Mouse (Mus musculus) Muller cell, postnatal 12 days (primary cell): ENCODE results near the gene Mea1.

Experiments
- DNase-seq: peaks from one replicate; pipeline ENCODE4 v3.0.0-alpha.2; 2015; ENCODE audit errors: inconsistent ontology term

Gene Mea1

DNA sequence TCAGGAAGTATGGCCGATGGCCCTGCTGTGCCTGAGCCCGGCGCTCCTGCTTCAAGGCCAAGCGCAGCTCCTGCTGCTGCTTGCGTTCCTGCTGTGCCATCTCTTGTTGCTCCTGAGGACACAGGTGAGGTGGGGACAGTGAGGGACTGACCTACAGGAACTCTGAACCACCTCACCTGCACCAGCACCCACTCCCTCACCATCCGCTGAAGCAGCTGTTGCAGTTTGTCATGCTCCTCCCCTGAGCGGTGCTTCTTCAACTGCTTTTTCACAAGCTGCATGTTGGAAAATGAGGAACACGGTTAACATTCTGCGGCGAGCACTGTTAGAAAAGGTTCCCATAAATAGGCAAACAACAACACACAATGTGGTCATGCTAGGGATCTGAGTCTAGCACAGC is 8.7 kb upstream of the Mea1 start:
- no peak for DNase-seq

DNA sequence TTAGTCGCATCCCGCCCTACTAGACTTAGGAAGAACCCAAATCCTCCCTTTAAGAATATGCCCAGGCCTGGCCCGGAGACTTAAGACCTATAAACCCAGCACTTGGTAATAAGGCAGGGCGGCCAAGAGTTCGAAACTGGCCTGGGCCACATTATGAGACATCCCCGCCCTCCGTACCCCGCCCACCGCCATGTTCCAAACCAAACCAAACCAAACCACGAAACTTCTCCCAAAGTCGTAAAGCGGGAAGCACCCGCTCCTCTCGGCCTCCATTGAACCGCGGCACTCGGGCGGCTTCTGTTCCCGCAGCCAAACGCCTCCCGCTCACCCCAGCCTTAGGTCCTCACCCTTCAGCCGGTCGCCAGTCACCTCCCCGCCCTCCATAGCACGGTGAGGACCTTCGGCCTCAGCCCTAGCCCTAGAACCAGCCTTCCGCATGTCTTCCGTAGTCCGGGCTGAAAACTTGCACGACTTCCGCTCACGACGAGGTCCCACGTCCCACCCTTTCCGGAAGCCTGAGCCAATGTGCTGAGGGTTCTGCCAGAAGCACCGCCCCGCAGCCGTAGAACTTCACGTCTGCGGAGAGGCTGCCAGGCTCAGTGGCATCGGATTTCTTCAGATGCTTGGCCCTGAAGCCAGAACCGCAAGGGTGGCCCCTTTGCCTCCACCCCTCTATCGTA is 4.6 kb upstream of the Mea1 start, which contains the start of gene Rrp36:
Gene Rrp36, minus strand, starts transcription at position 503 of the 680 bp plus-strand sequence.
- peak; percentile 93 for DNase-seq

DNA sequence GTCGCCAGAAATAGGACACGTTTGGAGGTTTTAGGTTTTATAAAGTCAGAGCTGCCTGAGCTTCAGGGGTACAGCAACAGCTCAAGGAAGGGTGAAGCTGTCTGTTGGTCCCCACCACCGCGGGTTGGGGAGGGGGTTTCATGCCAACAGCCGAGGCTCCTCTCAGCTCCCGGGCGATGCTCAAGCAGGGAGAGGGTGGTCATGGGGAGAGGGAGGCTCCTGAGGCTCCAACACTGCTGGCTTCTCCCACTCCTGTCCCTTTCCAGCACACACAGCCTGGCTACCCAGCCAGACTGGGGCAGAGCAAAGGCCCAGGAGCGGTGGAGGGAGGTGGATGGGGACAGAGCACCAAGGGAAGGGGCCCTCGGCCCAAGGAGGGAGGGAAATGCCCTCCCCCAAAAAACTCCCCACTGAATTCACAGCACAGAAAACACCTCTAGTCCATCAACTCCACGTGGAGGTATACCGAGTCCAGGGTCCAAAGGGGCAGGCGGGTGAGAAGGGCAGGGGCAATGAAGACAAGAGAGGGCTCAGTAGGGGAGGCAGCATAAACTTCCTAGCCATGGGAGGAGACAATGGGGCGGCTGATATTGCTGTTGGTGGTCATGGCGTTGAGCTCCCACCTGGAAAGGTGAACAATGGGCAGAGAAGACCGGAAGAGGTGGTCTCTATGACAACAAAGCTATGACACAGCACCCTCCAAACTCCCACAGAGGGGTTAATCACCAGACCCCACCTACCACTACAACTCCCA is 3.9 kb upstream of the Mea1 start:
- DNase-seq = no peak

DNA sequence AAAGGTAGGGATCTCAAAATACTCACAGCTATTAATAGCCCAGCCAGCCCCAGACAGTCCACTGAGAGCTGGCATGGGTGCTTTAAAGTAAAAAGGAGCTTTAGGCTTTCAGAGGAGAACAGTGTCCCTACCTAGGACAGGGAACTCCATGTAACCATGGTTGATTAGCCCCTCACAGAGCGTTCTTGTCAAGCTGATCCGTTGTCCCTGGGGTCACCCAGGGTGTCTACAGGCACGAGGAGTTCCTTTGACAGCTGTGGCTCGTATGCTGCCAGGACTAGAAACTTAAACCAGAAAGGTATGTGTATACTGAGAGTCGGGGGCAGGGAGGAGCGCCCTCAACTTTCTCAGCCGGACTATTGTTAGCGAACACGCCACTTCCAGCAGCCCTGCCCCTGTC is 318 bp downstream of the Mea1 start:
- no peak for DNase-seq

DNA sequence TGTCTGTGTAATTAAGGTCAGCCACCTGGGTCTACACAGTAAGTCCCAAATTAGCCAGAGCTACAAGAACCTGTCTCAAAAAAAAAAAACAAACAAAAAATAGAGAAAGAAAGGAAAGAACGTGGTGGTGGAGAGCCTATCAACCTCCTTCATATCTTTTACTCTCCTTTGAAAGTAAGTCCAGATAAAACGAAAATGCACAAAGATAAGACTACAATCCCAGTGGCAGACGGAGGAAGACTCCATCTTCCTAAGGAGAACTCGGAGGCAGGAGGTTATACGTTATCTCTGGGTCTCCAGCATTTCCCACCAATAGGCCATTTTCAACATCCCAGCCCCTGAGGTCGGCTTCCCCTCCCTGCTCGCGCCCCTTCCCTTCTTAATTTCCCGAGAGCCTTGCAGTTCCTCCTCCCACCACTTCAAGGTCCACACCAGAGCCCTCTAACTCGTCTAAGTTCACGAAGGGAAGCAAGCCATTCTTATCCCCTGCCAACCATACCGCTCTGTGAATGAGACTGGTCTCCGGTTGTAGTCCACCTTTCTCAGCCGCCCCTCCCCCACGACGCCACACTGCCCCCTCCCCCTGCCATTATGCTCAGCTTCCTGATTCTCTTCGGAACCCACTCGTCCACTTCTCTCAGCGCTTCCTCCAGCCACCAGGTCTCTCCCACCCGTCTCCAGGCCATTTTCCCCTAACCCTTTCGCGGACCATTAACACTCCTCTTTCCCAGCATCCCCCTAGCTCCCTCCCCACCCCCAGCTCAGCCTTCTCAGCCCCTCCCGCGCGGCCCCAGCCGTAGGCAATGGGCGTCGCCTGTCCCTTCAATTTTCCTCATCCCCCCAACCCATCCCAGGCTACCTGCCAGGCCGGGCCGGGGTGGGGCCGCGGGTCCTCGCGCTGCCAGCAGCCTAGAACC is 1.5 kb downstream of the Mea1 start:
- DNase-seq = peak; percentile 64

DNA sequence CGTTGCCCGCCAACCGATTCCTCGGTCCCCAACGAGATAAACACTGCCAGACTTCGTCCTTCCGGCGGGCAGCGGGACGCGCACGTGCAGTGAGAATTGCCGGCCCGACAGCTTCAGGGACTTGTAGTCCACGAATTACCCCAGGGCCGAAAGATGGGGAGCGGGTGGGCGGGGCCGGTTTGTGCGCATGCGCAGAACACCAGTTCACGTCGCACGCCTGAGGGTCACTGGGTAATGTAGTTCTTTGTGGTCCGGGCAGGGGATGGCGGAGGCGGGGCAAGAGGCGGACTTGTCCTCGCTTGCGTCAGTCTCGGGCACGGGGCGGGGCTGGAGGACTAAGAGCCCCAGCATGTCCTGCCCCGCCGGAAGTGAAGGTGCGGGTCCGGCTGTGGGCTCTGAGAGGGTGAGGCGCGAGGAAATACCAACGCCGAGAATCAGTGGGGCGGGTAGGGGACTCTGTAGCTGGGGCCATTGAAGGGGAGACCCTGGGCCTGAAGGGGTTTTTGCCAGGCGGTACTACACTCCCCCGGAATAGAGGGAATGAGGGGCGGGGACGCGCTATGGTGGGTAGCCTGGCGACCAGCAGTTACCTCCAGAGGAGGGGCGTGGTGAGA is 2.3 kb downstream of the Mea1 start, which contains the start of gene Klhdc3:
Gene Klhdc3, minus strand, starts transcription at position 155 of the 614 bp plus-strand sequence.
- DNase-seq = peak; percentile 100

DNA sequence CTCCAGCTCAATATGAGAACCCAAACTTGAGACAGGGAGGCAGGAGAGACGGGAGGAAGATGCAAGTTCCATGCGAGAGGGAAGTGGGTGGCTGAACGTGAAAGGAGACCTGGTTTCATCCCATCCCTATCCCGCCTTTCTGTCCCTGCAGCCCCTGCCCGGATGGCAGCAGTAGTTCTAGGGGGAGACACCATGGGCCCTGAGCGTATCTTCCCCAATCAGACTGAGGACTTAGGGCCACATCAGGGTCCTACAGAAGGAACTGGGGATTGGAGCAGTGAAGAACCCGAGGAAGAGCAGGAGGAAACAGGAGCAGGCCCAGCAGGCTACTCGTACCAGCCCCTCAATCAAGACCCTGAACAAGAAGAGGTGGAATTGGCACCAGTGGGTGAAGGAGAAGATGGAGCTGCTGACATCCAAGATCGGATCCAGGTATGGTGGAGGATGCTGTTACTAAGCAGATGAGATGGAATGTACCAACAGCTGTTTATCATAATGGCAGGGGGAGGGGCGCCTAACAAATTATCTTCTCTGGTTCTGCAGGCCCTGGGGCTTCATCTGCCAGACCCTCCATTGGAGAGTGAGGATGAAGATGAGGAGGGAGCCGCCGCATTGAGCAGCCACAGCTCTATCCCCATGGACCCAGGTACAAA is 3.0 kb downstream of the Mea1 start:
- DNase-seq = no peak

DNA sequence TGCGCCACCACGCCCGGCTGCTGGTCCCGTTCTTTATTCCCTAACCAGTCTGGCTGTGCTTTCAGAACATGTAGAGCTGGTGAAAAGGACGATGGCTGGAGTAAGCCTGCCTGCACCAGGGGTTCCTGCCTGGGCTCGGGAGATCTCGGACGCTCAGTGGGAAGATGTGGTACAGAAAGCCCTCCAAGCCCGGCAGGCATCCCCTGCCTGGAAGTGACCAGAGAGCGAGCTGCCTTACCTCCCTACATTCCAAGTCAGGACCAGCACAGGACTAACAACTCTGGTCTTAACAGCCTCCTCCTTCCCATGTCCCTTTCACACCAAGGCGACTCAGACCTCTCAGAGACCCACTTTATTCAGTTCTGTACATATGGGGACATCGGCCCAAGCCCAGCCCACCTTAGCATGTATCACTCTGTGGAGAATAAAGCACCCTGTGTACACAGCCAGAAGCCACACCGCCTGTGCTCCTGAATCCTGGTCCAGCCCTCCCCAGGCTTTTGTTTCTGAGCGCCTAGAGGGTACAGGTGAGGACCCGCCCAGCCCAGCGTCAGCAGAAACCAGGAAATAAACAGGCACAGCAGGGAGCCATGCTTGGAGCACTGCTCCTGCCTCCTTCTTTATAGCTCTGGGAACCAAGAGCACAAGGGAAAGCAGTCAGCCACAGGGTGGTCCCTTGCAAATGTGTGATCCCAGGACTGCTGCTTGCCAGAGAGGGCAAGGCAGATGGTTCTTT is 4.2 kb downstream of the Mea1 start:
- DNase-seq = no peak

DNA sequence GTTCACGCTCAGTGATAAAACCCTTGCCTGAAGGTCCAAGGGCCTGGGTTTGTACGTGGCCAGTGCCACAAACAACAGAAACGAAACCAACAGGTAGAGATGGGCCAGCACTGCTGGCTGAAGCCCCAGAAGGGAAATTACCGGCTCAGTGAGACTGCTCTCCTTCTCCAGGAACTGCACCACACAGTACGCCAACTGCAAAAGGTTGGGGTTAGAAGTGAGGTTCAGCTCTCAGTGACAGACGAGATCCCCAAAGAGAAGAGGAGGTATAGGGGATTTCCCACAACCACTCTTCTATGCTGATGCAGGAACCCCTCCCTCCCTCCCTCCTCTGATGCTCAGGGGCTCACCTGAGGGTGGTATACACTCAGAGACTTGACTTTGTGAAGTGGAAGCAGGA is 7.3 kb downstream of the Mea1 start:
- no peak for DNase-seq

DNA sequence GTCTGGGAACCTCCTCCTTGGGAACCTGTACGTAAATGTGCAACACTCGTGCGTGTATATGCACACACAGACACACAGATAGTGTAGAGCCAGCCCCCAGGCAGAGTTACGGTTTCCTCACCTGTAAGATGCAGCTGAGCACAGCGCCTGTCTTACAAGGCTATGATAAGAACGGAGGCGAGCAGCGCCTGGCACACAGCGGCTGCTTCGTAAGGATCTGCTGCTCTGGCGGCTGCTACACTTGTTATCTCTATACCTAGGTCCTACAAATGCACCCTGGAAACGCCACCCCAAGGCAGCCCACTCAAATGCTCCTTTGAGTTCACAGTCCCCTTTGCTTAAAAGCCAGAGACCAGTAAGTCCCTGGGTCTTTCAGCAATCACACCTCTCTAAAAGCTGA is 12.1 kb downstream of the Mea1 start:
- no peak for DNase-seq

DNA sequence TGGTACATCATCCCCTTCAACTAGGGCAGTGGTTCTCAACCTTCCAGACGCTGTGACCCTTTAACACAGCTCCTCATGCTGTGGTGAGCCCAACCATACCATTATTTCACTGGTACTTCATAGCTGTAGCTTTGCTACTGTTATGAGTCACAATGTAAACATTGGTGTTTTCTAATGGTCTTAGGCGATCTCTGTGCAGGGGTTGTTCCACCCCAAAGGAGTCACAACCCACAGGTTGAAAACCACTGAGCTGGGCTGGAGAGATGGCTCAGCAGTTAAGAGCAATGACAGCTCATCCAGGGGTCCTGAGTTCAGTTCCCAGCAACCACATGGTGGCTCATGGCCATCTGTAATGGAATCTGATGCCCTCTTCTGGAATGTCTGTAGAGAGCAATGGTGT is 12.8 kb downstream of the Mea1 start:
- no peak for DNase-seq

DNA sequence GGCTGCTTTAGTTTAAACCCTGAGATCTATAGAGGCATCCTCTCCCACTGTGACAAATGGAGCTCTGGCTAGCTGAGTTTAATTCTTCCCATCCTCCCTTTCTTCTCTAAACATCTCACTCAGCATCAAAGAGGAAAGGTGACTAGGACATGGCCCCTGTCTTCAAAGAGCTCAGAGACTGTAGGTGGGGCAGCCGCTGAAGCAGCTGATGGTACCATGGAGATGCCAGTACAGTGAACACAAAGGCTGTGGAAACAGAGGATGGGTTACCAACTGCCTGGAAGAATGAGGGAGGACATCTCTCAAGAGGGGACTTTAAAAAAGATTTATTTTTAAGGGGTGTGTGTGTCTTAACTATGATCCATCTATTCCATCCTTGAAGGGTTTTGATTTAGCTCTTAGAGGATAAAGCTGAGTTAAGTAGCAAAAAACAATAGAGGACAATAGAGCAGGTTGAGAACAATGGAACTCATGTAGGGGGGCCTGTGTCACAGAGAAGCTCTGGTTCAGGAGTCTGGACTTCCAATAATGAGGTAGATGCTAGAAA is 16.0 kb downstream of the Mea1 start:
- DNase-seq = no peak

DNA sequence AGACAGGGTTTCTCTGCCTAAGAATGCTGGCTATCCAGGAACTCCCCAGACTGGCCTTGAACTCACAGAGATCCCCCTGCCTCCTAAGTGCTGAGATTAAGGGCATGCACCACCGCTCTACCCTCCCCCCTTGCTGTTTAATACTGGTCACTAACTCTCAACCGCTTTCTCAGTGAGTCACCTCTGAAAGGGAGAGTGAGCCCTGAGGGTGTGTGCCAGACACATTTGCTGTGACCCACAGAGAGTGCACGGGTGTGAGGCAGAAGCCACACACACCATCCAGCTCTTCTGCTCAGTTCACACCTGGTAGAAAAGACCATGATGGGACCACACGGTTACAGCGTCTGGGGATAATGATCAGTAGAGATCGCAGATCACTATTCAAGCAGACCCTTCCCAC is 19.9 kb downstream of the Mea1 start:
- peak; percentile 45 for DNase-seq

DNA sequence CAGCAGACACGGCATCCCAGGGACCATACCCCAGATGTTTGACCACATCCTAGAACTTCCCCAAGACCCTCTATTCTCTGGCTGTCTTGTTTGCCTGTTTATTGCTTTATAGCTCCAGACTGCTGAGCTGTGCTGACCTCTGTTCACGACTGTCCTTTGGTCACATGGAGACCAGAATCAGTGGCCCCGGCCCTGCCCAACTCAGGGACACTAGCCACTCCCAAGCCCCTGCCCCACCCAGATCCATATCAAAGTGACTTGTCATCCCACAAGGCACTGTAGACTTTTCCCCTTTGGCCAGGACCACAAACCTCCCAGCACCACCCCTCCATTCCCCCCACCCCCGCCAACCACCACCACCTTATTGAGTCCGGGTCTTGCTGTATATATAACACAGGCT is 20.7 kb downstream of the Mea1 start:
- DNase-seq = no peak

DNA sequence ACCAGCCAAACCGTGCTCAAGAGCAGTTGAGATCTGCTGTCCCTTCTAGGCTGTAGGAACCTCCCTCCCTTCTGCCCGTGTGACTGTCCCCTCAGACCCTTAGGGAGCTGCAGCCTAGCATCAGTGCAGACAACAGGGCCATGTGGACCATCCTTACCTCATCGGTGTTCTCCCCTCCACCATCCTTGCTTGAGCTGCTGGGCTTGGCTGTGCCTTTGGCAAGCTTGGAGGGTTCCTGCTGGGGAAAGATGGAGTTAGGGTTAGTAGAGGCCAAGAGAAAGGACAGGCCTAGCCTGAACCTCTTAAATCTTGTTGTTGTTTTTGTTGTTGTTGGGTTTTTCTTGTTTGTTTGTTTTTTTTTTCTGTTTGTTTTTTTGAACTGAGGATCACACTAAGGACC is 21.3 kb downstream of the Mea1 start:
- no peak for DNase-seq

DNA sequence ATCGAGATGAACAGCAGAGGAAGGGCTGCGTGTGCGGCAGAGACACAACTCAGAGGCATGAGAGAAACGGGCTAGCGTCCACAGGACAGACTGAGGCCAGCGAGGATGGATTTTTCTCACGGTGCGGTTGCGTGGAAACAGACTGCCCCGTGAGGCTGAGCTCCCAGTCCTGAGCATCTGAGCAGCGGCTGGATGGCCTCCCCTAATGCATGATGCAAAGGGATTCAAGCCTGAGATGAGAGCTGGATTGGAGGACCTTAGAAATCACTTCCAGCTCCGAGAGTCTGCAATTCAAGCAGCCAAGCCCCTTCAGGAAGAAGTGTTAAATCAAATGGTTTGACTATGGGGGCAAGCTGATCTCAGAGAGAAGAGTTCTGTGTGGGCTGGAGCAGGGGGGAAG is 22.9 kb downstream of the Mea1 start:
- DNase-seq = no peak

DNA sequence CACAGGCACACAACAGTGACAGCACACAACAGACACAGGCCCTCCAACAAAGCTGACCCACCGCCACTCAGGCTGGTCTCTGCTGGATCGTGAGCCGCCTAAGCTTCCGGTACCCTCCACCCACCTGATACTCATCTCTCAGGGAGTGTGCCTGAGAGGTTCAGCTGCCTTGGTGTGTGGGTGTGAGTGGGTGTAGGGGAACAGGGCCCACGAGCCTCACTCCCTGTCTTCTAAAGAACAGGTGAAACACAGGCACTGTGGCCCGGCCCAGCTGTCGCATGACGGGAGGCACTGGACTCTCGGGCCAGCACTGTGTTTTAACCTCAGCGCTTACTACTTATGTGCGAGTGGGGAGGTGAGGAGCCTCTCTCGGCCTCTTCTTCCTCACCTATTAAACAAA is 23.5 kb downstream of the Mea1 start:
- no peak for DNase-seq

DNA sequence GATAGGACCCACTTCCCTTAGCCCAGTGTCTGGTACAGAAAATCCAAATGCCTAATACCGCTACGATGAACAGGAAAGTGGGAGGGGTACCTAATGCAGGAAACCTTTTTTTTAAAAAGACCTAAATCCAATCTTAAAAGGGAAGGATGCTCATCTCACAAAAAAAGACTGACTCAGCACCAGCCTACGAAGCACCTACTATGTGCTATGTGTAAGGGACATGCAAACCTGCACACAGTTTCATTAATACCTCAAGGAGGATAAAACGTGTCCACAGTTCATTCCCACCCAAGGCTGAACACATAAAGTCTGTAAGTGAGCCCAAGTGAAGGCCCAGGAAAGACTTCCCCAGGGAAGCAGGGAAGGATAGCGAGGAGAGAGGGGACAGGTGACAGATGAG is 23.9 kb downstream of the Mea1 start:
- DNase-seq = no peak

DNA sequence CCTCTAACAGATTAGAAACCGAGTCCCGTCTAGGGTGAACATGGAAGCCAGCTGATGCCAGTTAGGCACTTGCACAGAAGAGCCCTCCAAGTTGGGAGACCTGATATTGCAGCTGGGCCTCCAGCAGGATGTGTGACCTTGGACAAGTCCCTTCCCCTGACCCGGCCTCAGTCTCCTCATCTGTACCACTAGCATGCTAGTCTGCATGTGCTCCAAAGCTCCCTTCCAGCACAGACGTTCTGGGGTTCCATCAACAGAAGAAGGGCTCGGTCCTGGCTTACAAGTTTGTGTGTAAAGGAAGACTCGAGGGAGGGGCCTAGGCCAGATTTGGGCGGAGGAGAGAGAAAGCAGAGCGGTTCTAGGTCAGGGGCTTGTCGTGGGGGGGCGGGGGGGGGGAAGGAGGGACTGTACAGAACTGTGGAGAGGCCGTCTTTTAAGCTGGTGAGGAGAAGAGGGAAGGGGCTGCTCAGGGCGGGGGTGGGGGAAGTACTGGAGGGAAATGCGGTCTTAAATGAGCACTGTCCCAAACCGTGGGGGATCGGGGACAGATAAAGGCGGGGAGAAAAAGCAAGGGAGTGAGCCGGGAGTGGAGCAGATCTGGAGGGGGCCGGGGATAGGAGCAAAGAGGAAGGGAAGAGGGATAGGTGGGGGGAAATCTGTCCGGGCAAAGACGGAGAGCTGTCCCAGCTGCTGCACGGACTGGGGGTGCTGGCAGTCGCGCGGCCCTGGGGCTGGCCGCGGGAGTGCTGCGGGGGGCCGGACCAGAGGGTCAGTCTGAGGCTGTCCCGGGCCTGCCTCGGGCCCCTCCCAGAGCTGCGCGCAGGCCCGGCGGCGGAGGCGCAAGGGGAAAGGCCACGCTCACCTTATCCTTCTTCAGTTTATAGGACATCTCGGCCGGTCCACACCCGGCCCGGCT is 25.6 kb downstream of the Mea1 start:
- peak; percentile 14 for DNase-seq
